Mouse (Mus musculus) A20 (cell line): ENCODE data around the gene Fxyd1.

ENCODE experiments used
- DNase-seq: peaks from one replicate; pipeline ENCODE4 v3.0.0-alpha.2; 2011; ENCODE audit warnings: low read depth, low spot score

Fxyd1 gene

GRCm38 (mm10) chr7:31077885-31078445 is 21.0 kb upstream of the Fxyd1 start:
- DNase-seq = peak; percentile 54

- no peak for DNase-seq
These were observed 20.5 kb upstream of the Fxyd1 start for GRCm38 (mm10) chr7:31077470-31077869.

GRCm38 (mm10) chr7:31076492-31076891 is 19.5 kb upstream of the Fxyd1 start, which contains the start of gene Fxyd3:
TSS of gene Fxyd3 (minus strand) at chr7:31076704.
- DNase-seq = no peak

GRCm38 (mm10) chr7:31074713-31075069 is 17.7 kb upstream of the Fxyd1 start:
- no peak for DNase-seq

GRCm38 (mm10) chr7:31074061-31074712 is 17.2 kb upstream of the Fxyd1 start:
- DNase-seq = no peak

GRCm38 (mm10) chr7:31073546-31073945 is 16.5 kb upstream of the Fxyd1 start:
- DNase-seq = no peak

- no peak for DNase-seq
These were observed 15.3 kb upstream of the Fxyd1 start for GRCm38 (mm10) chr7:31072326-31072725.

GRCm38 (mm10) chr7:31070324-31070723 is 13.3 kb upstream of the Fxyd1 start:
- no peak for DNase-seq

GRCm38 (mm10) chr7:31069491-31069890 is 12.5 kb upstream of the Fxyd1 start:
- DNase-seq = no peak

- no peak for DNase-seq
These were observed 10.8 kb upstream of the Fxyd1 start for GRCm38 (mm10) chr7:31067836-31068235.

- DNase-seq = no peak
These were observed 6.1 kb upstream of the Fxyd1 start for GRCm38 (mm10) chr7:31063074-31063560.

- DNase-seq = no peak
These were observed 3.6 kb upstream of the Fxyd1 start for GRCm38 (mm10) chr7:31060621-31061010.

- DNase-seq = no peak
These were observed 3.1 kb upstream of the Fxyd1 start for GRCm38 (mm10) chr7:31059919-31060620.

- DNase-seq = peak; percentile 66
These were observed 2.1 kb upstream of the Fxyd1 start, which contains the start of gene Lgi4 for GRCm38 (mm10) chr7:31059108-31059507. TSS of gene Lgi4 (plus strand) at chr7:31059342.

- no peak for DNase-seq
These were observed 1.2 kb upstream of the Fxyd1 start for GRCm38 (mm10) chr7:31058211-31058610.

- no peak for DNase-seq
These were observed 731 bp upstream of the Fxyd1 start for GRCm38 (mm10) chr7:31057730-31058129.

GRCm38 (mm10) chr7:31056448-31056847 is 551 bp downstream of the Fxyd1 start:
- DNase-seq = no peak

GRCm38 (mm10) chr7:31055883-31056282 is 1.1 kb downstream of the Fxyd1 start:
- DNase-seq = no peak

- DNase-seq = no peak
These were observed 1.6 kb downstream of the Fxyd1 start for GRCm38 (mm10) chr7:31055354-31055824.

GRCm38 (mm10) chr7:31054661-31055320 is 2.2 kb downstream of the Fxyd1 start:
- no peak for DNase-seq

GRCm38 (mm10) chr7:31053882-31054447 is 3.0 kb downstream of the Fxyd1 start:
- no peak for DNase-seq
